Mouse (Mus musculus): Measurements from ENCODE around the gene Adgrl1. TPM values are rescaled to one million over a fixed set of nuclear protein-coding genes. Genes with fewer than 3 reads are reported as not detected.

The Adgrl1 gene
- 21.8 and 24.9 TPM in 2 replicates for polyA plus RNA-seq (2014; fragmentation: Nextera tagmentation; extraction: Ambion mirVana)

DNA sequence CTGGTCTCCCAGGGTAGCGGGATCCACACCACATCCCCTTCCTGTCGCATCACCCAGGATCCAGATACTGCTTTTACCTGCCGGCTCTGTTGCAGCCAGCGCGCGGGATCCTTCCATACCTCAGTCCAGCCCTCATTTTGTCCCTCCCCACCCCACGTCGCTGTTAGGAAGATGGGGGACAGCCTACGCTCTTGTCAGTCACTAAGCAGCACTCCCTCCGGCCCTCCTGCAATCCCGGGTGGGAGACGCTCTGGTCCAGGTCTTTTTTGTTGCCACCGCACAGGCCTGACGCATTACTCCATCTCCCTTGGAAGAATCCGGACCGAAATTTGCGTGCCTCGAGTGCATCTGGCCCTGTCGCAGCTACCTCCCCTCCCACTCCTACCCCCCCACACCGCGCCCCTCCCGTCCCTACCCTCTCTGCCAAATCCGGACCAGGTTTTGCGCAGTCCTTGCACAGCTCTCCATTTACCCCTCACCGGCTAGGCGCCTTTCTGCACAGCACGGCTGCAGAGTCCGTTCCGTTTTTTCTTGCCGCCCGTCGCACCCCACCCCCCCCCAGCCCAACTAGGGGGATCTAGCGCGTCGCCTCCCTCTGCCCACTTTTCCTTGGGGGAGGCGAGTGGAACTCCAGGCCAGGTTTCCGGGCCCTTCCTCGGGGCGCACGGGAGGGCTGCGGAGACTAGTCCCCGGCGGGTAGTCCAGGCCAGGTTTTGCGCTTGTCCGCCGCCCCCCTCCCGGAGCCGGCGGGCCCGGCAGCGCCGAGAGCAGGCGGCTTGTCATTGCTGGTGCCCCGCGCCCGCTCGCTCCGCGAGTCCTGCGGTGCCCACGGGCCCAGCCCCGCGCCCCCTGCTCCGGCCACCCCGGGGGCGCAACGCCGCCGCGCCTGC is at the start of gene Adgrl1:
Adgrl1 (plus strand) TSS at position 743 of the 890 bp plus-strand sequence.
- peak within 1 kb of the TSS; percentile 78 for H3K4me2 ChIP-seq (ENCODE audit: low read length)
- H3K27me3 ChIP-seq (replicated peaks; ENCODE audit: control insufficient read depth, insufficient read depth, low read length), result no peaks in the 10 kb centered on the region; the same call in 1 of the 2 replicates
- H3K4me1 ChIP-seq (replicated peaks; ENCODE audit: control insufficient read depth, insufficient read depth, low read length), result peaks cover 47% of the 10 kb centered on the region
- ATAC-seq (replicated peaks; ENCODE audit: low FRiP score, low TSS enrichment, low read depth) (peak; percentile 90), DNase-seq (ENCODE audit: low spot score) (peak; percentile 95)
- no peaks in the 10 kb centered on the region for H3K36me3 ChIP-seq (ENCODE audit: control insufficient read depth, insufficient read depth, low read length)
- WGBS, result under 1% methylated on average over 65 of the region's 70 CpGs
- peak within 1 kb of the TSS; percentile 93 for H3K4me3 ChIP-seq (ENCODE audit: low read depth, low read length)
- H3K9ac ChIP-seq (ENCODE audit: low read length), result peak within 1 kb of the TSS; percentile 81
- no peaks in the 10 kb centered on the region for H3K9me3 ChIP-seq (ENCODE audit: control insufficient read depth, low read length)
- H3K27ac ChIP-seq (ENCODE audit: low read depth), result peak within 1 kb of the TSS; percentile 97

- Histone ChIP-seq H3K27me3 (replicated peaks; ENCODE audit: control insufficient read depth, insufficient read depth, low read length) (no peaks in the 10 kb centered on the region), H3K4me3 (ENCODE audit: low read depth, low read length) (no peak overlapping the region), H3K36me3 (ENCODE audit: control insufficient read depth, insufficient read depth, low read length) (no peaks in the 10 kb centered on the region), H3K4me1 (replicated peaks; ENCODE audit: control insufficient read depth, insufficient read depth, low read length) (no peaks in the 10 kb centered on the region), H3K27ac (ENCODE audit: low read depth) (no peak overlapping the region), H3K4me2 (ENCODE audit: low read length) (no peak overlapping the region), H3K9ac (ENCODE audit: low read length) (no peak overlapping the region), H3K9me3 (ENCODE audit: control insufficient read depth, low read length) (peaks cover 7% of the 10 kb centered on the region)
- DNase-seq (ENCODE audit: low spot score), result no peak
- WGBS, result 19% methylated on average over 8 of the region's 8 CpGs
- no peak for ATAC-seq (replicated peaks; ENCODE audit: low FRiP score, low TSS enrichment, low read depth)
Measured at GRCm38 (mm10) chr8:83852329-83852728, 47.6 kb upstream of the Adgrl1 start.

GRCm38 (mm10) chr8:83853323-83854050 is 46.4 kb upstream of the Adgrl1 start:
- H3K4me3 ChIP-seq (ENCODE audit: low read depth, low read length), result no peak overlapping the region
- H3K36me3 ChIP-seq (ENCODE audit: control insufficient read depth, insufficient read depth, low read length), result no peaks in the 10 kb centered on the region
- 80% methylated on average over 3 of the region's 3 CpGs for WGBS
- no peak overlapping the region for H3K9ac ChIP-seq (ENCODE audit: low read length)
- no peaks in the 10 kb centered on the region for H3K9me3 ChIP-seq (ENCODE audit: control insufficient read depth, low read length)
- H3K4me1 ChIP-seq (replicated peaks; ENCODE audit: control insufficient read depth, insufficient read depth, low read length), result no peaks in the 10 kb centered on the region
- no peak overlapping the region for H3K4me2 ChIP-seq (ENCODE audit: low read length)
- H3K27me3 ChIP-seq (replicated peaks; ENCODE audit: control insufficient read depth, insufficient read depth, low read length), result no peaks in the 10 kb centered on the region
- no peak for ATAC-seq (replicated peaks; ENCODE audit: low FRiP score, low TSS enrichment, low read depth)
- no peak overlapping the region for H3K27ac ChIP-seq (ENCODE audit: low read depth)
- DNase-seq (ENCODE audit: low spot score), result no peak

GRCm38 (mm10) chr8:83856486-83857065 is 43.3 kb upstream of the Adgrl1 start:
- Histone ChIP-seq H3K4me3 (ENCODE audit: low read depth, low read length) (no peak overlapping the region), H3K27ac (ENCODE audit: low read depth) (no peak overlapping the region), H3K4me1 (replicated peaks; ENCODE audit: control insufficient read depth, insufficient read depth, low read length) (no peaks in the 10 kb centered on the region), H3K27me3 (replicated peaks; ENCODE audit: control insufficient read depth, insufficient read depth, low read length) (no peaks in the 10 kb centered on the region), H3K9ac (ENCODE audit: low read length) (no peak overlapping the region), H3K4me2 (ENCODE audit: low read length) (no peak overlapping the region), H3K36me3 (ENCODE audit: control insufficient read depth, insufficient read depth, low read length) (no peaks in the 10 kb centered on the region), H3K9me3 (ENCODE audit: control insufficient read depth, low read length) (no peaks in the 10 kb centered on the region)
- no peak for ATAC-seq (replicated peaks; ENCODE audit: low FRiP score, low TSS enrichment, low read depth)
- 78% methylated on average over 6 of the region's 6 CpGs for WGBS
- DNase-seq (ENCODE audit: low spot score), result no peak

GRCm38 (mm10) chr8:83862439-83863268 is 37.3 kb upstream of the Adgrl1 start:
- H3K36me3 ChIP-seq (ENCODE audit: control insufficient read depth, insufficient read depth, low read length), result no peaks in the 10 kb centered on the region
- no peak overlapping the region for H3K27ac ChIP-seq (ENCODE audit: low read depth)
- H3K4me1 ChIP-seq (replicated peaks; ENCODE audit: control insufficient read depth, insufficient read depth, low read length), result peaks cover 8% of the 10 kb centered on the region
- H3K4me3 ChIP-seq (ENCODE audit: low read depth, low read length), result peak overlapping the region; percentile 20; the same call in 1 of the 2 replicates
- H3K27me3 ChIP-seq (replicated peaks; ENCODE audit: control insufficient read depth, insufficient read depth, low read length), result no peaks in the 10 kb centered on the region
- no peaks in the 10 kb centered on the region for H3K9me3 ChIP-seq (ENCODE audit: control insufficient read depth, low read length)
- H3K4me2 ChIP-seq (ENCODE audit: low read length), result peak overlapping the region; percentile 55
- ATAC-seq (replicated peaks; ENCODE audit: low FRiP score, low TSS enrichment, low read depth) (0 out of 2 replicates have a peak, but pooled peaks have one; percentile 36), DNase-seq (ENCODE audit: low spot score) (peak; percentile 69)
- peak overlapping the region; percentile 25; the same call in 1 of the 2 replicates for H3K9ac ChIP-seq (ENCODE audit: low read length)
- WGBS, result 7% methylated on average over 24 of the region's 24 CpGs

- Histone ChIP-seq H3K4me3 (ENCODE audit: low read depth, low read length) (peak overlapping the region; percentile 64), H3K9ac (ENCODE audit: low read length) (peak overlapping the region; percentile 75), H3K27me3 (replicated peaks; ENCODE audit: control insufficient read depth, insufficient read depth, low read length) (0 out of 2 replicates have a peak, but pooled peaks cover 9% of the 10 kb centered on the region), H3K27ac (ENCODE audit: low read depth) (peak overlapping the region; percentile 72; the same call in 1 of the 2 replicates), H3K36me3 (ENCODE audit: control insufficient read depth, insufficient read depth, low read length) (no peaks in the 10 kb centered on the region), H3K4me1 (replicated peaks; ENCODE audit: control insufficient read depth, insufficient read depth, low read length) (peaks cover 13% of the 10 kb centered on the region), H3K4me2 (ENCODE audit: low read length) (peak overlapping the region; percentile 69), H3K9me3 (ENCODE audit: control insufficient read depth, low read length) (no peaks in the 10 kb centered on the region)
- ATAC-seq (replicated peaks; ENCODE audit: low FRiP score, low TSS enrichment, low read depth), result peak; percentile 88
- peak; percentile 85 for DNase-seq (ENCODE audit: low spot score)
- WGBS, result under 1% methylated on average over 56 of the region's 66 CpGs
Measured at GRCm38 (mm10) chr8:83874881-83875655, 24.8 kb upstream of the Adgrl1 start.

DNA sequence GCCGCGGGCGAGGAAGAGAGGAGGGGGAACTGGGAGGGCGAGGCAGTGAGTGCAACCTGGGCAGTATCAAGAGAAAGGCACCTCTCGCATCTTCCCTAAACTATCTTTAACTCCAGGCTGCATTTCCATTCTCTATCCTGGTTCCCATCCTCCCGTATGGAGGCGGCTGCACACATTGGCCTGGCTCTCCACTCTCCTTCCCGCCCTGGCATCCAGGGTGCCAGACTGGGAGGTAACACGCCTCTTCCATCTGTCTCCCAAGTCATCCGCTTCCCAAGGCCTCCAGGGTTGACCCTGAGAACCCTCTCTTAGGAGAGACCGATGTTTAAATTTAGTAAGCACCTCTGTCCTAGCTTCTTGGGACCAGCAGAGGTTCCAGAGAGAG is 24.3 kb upstream of the Adgrl1 start:
- peak; percentile 45 for ATAC-seq (replicated peaks; ENCODE audit: low FRiP score, low TSS enrichment, low read depth)
- Histone ChIP-seq H3K27ac (ENCODE audit: low read depth) (peak overlapping the region; percentile 59; the same call in 1 of the 2 replicates), H3K9me3 (ENCODE audit: control insufficient read depth, low read length) (no peaks in the 10 kb centered on the region), H3K36me3 (ENCODE audit: control insufficient read depth, insufficient read depth, low read length) (no peaks in the 10 kb centered on the region), H3K4me3 (ENCODE audit: low read depth, low read length) (peak overlapping the region; percentile 64), H3K4me2 (ENCODE audit: low read length) (peak overlapping the region; percentile 69), H3K27me3 (replicated peaks; ENCODE audit: control insufficient read depth, insufficient read depth, low read length) (0 out of 2 replicates have a peak, but pooled peaks cover 9% of the 10 kb centered on the region), H3K4me1 (replicated peaks; ENCODE audit: control insufficient read depth, insufficient read depth, low read length) (peaks cover 13% of the 10 kb centered on the region), H3K9ac (ENCODE audit: low read length) (peak overlapping the region; percentile 75)
- WGBS, result under 1% methylated on average over 11 of the region's 11 CpGs
- peak; percentile 79 for DNase-seq (ENCODE audit: low spot score)
